Mouse (Mus musculus) brain, embryonic 14.5 days (tissue): ENCODE data around the gene Pja2. TPM values are rescaled to one million over a fixed set of nuclear protein-coding genes. Genes with fewer than 3 reads are reported as not detected.

ENCODE experiments used
- DNase-seq: peaks from one replicate; pipeline ENCODE4 v3.0.0-alpha.2; 2011; ENCODE audit warnings: low read depth
- CTCF ChIP-seq: fragments of 200-500 bp; IDR thresholded peaks from 2 replicates; pipeline ENCODE4 v1.5.1; 2012; ENCODE audit warnings: inconsistent platforms, mild to moderate bottlenecking, moderate library complexity, borderline replicate concordance; ENCODE audit not compliant: insufficient read depth, insufficient read length; ENCODE audit errors: extremely low read depth
- POLR2A ChIP-seq: fragments of 200-500 bp; IDR thresholded peaks from 2 replicates; pipeline ENCODE4 v1.6.1; 2012; ENCODE audit warnings: mild to moderate bottlenecking, inconsistent platforms, borderline replicate concordance; ENCODE audit not compliant: poor library complexity, insufficient read depth, insufficient read length, severe bottlenecking; ENCODE audit errors: extremely low read depth
- polyA plus RNA-seq: library from polyadenylated mRNA; depleted of rRNA; stranded (reverse); fragments of >200 nt; gene quantifications from 2 replicates; pipeline ENCODE4 v1.2.3, GENCODE M21; 2012; rRNA removed

Gene Pja2
- 59.3 and 103 TPM in 2 replicates for polyA plus RNA-seq

GRCm38 (mm10) chr17:64331898-64332769, at the start of gene Pja2:
Pja2 (minus strand) TSS chr17:64331916.
- TF ChIP-seq POLR2A (peak; percentile 79; the same call in 1 of the 2 replicates), CTCF (no peak)
- peak; percentile 100 for DNase-seq

- peak; percentile 84 for DNase-seq
- TF ChIP-seq CTCF, result peak; percentile 86
- TF ChIP-seq POLR2A, result no peak
These were observed 43.6 kb upstream of the Pja2 start for GRCm38 (mm10) chr17:64375327-64375726.

- peak; percentile 90 for DNase-seq
- TF ChIP-seq POLR2A, result no peak
- TF ChIP-seq CTCF, result no peak
These were observed 32.0 kb upstream of the Pja2 start for GRCm38 (mm10) chr17:64363694-64364093.

GRCm38 (mm10) chr17:64362570-64362969, 30.9 kb upstream of the Pja2 start:
- DNase-seq, result peak; percentile 83
- TF ChIP-seq CTCF (no peak), POLR2A (no peak)

- no peak for DNase-seq
- no peak for TF ChIP-seq CTCF
- no peak for TF ChIP-seq POLR2A
These were observed 30.3 kb upstream of the Pja2 start for GRCm38 (mm10) chr17:64361911-64362425.

- TF ChIP-seq CTCF, result no peak
- TF ChIP-seq POLR2A, result no peak
- no peak for DNase-seq
These were observed 22.2 kb upstream of the Pja2 start for GRCm38 (mm10) chr17:64353940-64354339.

GRCm38 (mm10) chr17:64346135-64346534, 14.4 kb upstream of the Pja2 start:
- DNase-seq, result peak; percentile 42
- TF ChIP-seq POLR2A, result no peak
- no peak for TF ChIP-seq CTCF

- TF ChIP-seq POLR2A, result no peak
- TF ChIP-seq CTCF, result no peak
- DNase-seq, result no peak
These were observed 13.0 kb upstream of the Pja2 start for GRCm38 (mm10) chr17:64344576-64345172.

GRCm38 (mm10) chr17:64341698-64342097, 10.0 kb upstream of the Pja2 start:
- TF ChIP-seq CTCF (no peak), POLR2A (no peak)
- no peak for DNase-seq

GRCm38 (mm10) chr17:64339752-64340151, 8.0 kb upstream of the Pja2 start:
- TF ChIP-seq CTCF (no peak), POLR2A (no peak)
- no peak for DNase-seq

GRCm38 (mm10) chr17:64337220-64337619, 5.5 kb upstream of the Pja2 start:
- TF ChIP-seq POLR2A, result no peak
- no peak for TF ChIP-seq CTCF
- DNase-seq, result no peak
